Mouse (Mus musculus): ENCODE results near the gene 1810062G17Rik.
A peak's percentile ranks its signal among the peaks of the same experiment; 100 is the strongest.

The 1810062G17Rik gene

GRCm38 (mm10) chr3:36476261-36477155, 771 bp downstream of the 1810062G17Rik start:
- DNase-seq (ENCODE audit: low read depth, low spot score) = no peak

GRCm38 (mm10) chr3:36478776-36479175, 3.0 kb downstream of the 1810062G17Rik start:
- DNase-seq (ENCODE audit: low read depth, low spot score) = no peak

GRCm38 (mm10) chr3:36480486-36480885, 4.7 kb downstream of the 1810062G17Rik start:
- no peak for DNase-seq (ENCODE audit: low read depth, low spot score)

DNA sequence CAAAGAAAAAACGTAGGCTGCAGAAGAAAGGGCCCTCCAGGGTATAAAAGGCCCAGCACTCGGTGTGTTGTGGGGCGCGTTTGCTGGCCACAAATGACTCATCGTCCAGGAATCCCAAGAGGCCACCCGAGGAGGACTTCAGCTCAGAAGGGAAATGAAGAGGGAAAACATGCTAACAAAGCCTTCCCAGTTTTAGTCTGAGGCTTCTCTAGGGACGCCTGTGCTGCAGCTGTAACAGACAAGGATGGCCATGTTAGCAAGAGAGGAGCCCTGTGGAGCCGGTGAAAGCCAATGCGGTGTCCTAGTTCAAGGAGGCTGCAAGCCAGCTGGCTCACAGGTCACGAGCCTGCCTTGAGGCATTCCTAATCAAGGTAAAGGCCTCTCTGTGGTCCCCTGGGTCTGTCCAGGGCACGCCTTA, 6.0 kb downstream of the 1810062G17Rik start:
- peak; percentile 49 for DNase-seq (ENCODE audit: low read depth, low spot score)

DNA sequence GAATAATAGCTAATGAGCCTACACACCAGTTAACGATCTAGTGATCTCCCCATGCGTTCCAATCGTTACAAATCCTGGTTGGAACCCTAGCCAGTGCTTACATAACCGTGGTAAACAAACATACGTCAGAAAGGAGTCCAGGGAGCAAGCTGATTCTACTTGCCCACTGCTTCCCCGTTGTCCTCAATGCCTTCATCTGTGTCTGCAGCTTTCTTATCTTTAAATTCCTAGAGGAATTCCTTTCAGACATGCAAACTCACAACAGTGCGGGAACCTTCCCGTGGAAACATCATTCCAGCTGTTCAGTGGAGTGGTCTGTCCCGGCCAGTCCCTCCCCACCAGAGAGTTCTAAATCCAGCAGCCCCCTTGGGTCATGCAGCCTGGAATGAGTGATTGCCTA, 7.2 kb downstream of the 1810062G17Rik start:
- DNase-seq (ENCODE audit: low read depth, low spot score) = no peak

- no peak for DNase-seq (ENCODE audit: low read depth, low spot score)
These were observed 8.6 kb downstream of the 1810062G17Rik start for GRCm38 (mm10) chr3:36484292-36484691.

- DNase-seq (ENCODE audit: low read depth, low spot score) = no peak
These were observed 10.4 kb downstream of the 1810062G17Rik start for GRCm38 (mm10) chr3:36486176-36486575.

GRCm38 (mm10) chr3:36486881-36487280, 11.1 kb downstream of the 1810062G17Rik start:
- DNase-seq (ENCODE audit: low read depth, low spot score) = no peak

GRCm38 (mm10) chr3:36488367-36488766, 12.6 kb downstream of the 1810062G17Rik start:
- no peak for DNase-seq (ENCODE audit: low read depth, low spot score)

DNA sequence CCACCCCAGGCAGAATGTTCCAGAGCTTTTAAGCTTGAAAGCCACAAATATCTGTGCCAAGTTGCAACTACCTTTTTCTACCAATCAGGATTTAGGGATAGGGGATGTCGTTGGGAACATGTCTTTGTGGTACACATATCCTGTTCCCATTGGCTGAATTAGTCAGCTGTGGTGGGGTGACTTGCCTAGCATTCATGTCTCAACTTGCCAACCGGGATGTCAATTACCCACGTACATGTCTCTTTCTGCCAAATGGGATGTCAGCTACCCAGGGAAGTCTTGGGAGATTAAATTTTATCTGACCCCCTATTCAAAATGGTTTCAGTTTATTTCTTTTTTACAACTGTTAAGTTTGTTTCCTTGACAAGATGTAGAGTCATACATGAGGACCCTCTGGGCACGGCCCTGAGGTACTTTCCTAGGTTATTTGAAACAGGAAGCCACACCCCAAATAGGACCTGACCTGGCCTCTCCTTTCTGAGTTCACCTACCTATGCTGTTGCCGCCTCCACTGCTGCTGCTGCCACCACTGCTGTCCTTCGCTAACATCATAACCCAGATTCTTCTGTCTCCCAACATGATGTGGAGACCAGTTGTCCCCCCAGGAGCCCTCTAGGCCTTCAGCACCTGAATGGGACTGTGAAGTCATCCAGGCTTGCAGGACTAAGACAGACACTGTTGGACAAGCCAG, 13.3 kb downstream of the 1810062G17Rik start:
- DNase-seq (ENCODE audit: low read depth, low spot score) = no peak

- DNase-seq (ENCODE audit: low read depth, low spot score) = no peak
These were observed 13.8 kb downstream of the 1810062G17Rik start for GRCm38 (mm10) chr3:36489590-36489910.

- no peak for DNase-seq (ENCODE audit: low read depth, low spot score)
These were observed 15.8 kb downstream of the 1810062G17Rik start for GRCm38 (mm10) chr3:36491535-36491934.

DNA sequence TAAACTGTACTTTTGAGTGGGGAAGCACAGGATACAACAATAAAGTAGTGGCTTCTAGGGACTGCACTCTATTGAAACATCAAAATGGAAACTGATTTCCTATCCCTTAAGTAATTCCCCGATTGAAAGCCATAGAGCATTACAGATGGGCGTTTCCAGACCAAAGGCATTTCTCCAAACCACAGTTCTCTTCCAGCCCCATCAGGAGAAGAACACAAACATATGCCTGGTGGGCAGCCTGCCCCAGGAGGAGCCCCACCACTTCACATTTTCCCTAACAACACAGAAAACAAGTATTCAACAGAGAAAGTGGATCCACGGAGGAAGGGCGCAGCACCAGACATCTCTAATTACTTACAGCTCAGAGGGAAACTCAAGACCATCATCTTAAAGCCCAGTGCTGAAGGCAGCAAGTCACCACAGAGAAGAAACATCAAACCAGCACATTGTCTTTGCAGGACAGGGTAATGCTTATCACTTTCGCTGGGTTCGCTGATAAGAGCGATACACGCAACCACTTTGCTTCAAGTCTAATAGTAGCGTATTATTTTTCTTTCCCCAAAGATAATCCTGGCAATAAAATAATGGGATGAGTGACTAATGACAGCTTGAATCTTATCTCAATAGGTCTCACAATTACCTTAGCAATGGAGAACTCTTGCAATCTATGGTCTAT, 17.1 kb downstream of the 1810062G17Rik start:
- no peak for DNase-seq (ENCODE audit: low read depth, low spot score)

DNA sequence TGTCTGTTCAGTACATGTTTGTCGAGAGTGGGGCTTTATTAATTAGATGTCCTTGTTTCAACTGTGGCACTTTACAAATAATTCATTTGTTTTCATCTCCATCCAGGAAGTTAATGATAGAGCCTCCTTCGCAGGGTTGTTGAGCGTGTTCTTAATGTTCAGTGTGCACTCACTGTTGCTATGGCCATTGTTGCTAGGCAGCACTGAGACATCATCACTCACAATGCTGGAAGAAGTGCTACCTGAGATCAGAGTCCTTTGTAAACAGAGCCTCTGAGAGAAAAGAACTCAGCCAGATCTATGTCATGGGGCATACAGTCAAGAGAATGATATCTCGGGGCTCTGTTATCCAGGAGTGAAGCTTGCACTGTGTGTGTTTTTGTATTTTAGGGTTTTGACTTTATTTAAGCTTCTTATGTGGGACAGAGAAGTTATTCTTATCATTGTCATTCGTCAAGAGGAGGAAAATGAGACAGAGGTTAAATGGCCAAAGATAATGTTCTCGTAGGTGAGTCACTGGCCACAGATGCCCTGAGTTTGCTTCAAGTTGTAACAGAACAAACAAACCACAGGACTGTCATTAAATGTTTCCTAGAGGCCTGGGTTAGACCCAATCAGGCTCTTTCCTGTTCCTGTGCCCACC, 18.0 kb downstream of the 1810062G17Rik start:
- DNase-seq (ENCODE audit: low read depth, low spot score) = no peak

- no peak for DNase-seq (ENCODE audit: low read depth, low spot score)
These were observed 18.9 kb downstream of the 1810062G17Rik start for GRCm38 (mm10) chr3:36494613-36495012.

DNA sequence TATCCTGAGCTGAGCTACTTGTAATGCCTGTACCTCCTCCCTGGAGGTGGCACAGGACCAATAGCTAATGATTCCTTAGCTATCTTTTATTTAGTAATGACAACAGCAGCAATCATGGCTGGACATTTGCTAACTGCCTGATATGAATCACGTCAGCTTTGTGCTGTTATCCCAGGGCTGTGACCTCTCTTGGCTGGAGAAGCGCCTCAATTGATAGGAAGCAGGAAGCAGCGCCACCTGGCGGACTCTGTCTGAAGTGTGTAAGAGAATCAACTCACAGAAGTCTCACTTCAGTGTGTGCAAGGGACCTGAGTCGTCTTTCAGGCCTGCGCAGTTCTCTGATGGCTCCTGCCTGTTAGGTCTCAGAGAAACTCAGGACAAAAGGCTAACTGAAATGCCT, 19.7 kb downstream of the 1810062G17Rik start:
- peak; percentile 81 for DNase-seq (ENCODE audit: low read depth, low spot score)

GRCm38 (mm10) chr3:36496273-36496672, 20.5 kb downstream of the 1810062G17Rik start:
- no peak for DNase-seq (ENCODE audit: low read depth, low spot score)

DNA sequence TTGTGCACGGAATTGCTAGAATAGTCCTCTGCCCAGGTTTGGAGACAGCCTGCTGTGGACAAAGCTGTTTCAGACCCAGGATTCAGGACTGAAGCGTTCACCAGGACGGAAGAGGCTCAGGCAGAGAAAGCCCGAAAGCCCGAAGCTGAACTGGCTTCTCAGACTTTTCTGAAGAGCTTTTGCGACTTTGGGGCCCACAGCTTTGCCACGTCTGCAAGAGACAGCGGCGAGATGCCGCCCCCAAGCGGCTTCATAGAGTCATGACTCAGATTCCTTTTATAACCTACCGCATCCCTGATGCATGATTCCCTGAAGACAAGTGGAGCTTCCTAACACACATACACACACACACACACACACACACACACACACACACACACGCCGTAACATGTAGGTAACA, 21.0 kb downstream of the 1810062G17Rik start:
- DNase-seq (ENCODE audit: low read depth, low spot score) = peak; percentile 74

DNA sequence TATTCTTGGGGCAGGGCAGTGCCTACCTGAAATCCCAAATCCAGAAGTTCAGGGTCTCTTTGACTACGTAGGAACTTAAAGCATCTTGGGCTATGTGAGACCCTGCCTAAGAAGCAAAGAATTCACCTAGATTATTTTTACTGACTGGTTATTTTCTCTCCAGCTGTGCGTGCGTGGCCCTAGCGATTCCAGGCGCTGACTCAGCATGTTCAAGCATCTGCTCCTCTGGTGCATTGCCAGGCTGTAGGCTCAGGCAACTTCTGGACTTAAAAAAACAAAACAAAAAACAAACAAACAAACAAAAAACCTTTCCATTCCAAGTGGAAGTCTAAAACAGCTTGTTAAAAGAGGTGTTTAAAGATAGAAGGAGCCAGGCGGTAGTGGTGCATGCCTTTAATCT, 22.5 kb downstream of the 1810062G17Rik start:
- DNase-seq (ENCODE audit: low read depth, low spot score) = no peak

DNA sequence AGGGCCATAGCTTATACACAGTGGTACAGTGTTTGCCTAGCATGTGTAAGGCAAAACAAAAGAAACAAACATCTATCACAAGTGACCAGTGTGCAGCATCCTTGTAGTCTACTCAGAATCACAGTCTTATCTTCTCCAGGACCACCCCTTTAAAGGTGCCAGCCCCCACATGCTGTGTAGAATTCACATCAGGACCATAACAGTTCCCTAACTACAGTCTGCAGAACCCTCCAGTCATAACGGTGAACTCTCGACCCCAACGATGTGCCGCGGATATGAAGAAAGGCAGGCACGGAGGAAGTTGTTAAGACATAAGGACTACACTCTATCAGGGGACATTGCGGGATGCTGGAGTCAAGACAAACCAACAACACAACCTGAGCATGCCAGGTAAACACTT, 23.7 kb downstream of the 1810062G17Rik start:
- no peak for DNase-seq (ENCODE audit: low read depth, low spot score)

- DNase-seq (ENCODE audit: low read depth, low spot score) = no peak
These were observed 25.2 kb downstream of the 1810062G17Rik start for GRCm38 (mm10) chr3:36500976-36501375.

DNA sequence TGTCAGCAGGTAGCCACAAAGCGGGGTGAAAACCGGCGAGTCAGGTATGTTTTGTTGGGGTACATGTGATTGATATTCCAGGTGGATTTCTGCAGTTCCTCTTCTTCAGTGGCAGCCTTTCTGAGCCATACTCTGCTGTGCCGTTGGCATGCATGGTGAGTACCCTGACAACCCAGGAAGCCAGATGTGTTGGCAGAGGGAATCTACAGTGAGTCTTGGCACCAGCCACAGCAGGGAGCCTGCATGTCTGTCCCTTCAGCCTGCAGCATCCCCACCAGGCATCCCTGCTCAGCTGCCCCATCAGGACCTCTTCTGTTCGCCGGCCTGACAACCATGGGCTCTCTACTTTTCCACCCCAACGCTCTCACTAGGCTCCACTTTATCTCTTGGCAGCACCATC, 25.8 kb downstream of the 1810062G17Rik start:
- DNase-seq (ENCODE audit: low read depth, low spot score) = no peak

Data from forelimb bud, embryonic 11.5 days (tissue).